Mouse (Mus musculus) left cerebral cortex, adult 11 months (tissue): ENCODE data around the gene Ceacam3.
"Not testable (repeated sequence)": the region's sequence is repeated elsewhere in the genome, so short reads cannot be mapped to it uniquely, and the experiment has no call there.

Experiments used
- DNase-seq: peaks from one replicate; pipeline ENCODE4 v3.0.0; 2022; ENCODE audit warnings: low spot score

The Ceacam3 gene

GRCm38 (mm10) chr7:17149931-17150330 is at the start of gene Ceacam3:
Ceacam3 (plus strand) TSS chr7:17150282.
- DNase-seq = no peak

GRCm38 (mm10) chr7:17101631-17102030 is 48.5 kb upstream of the Ceacam3 start:
- DNase-seq = not testable (repeated sequence)

GRCm38 (mm10) chr7:17135307-17135706 is 14.8 kb upstream of the Ceacam3 start:
- DNase-seq = no peak

- no peak for DNase-seq
Measured at GRCm38 (mm10) chr7:17155634-17156033, 5.6 kb downstream of the Ceacam3 start.

- DNase-seq = no peak
Measured at GRCm38 (mm10) chr7:17156885-17157677, 7.0 kb downstream of the Ceacam3 start.

GRCm38 (mm10) chr7:17159011-17159410 is 8.9 kb downstream of the Ceacam3 start:
- no peak for DNase-seq

GRCm38 (mm10) chr7:17171827-17172226 is 21.7 kb downstream of the Ceacam3 start:
- no peak for DNase-seq

- no peak for DNase-seq
Measured at GRCm38 (mm10) chr7:17203177-17203576, 53.1 kb downstream of the Ceacam3 start, which contains the start of gene Psg29. Psg29 (plus strand) TSS chr7:17203477.

GRCm38 (mm10) chr7:17205530-17206184 is 55.6 kb downstream of the Ceacam3 start:
- no peak for DNase-seq
